Mouse (Mus musculus) kidney, adult 2 months (tissue): ENCODE data around the gene F5.

Experiments
- CTCF ChIP-seq: fragments of 200-500 bp; conservative IDR thresholded peaks from 2 replicates; pipeline ENCODE4 v1.5.1; 2011; ENCODE audit warnings: low read depth, mild to moderate bottlenecking, control low read depth, low read length, moderate library complexity, mixed read lengths; ENCODE audit not compliant: insufficient read depth, insufficient read length
- POLR2A ChIP-seq: fragments of 200-500 bp; IDR thresholded peaks from one replicate; pipeline ENCODE4 v1.6.1; 2011; ENCODE audit warnings: low read depth, low read length, control low read depth

DNA sequence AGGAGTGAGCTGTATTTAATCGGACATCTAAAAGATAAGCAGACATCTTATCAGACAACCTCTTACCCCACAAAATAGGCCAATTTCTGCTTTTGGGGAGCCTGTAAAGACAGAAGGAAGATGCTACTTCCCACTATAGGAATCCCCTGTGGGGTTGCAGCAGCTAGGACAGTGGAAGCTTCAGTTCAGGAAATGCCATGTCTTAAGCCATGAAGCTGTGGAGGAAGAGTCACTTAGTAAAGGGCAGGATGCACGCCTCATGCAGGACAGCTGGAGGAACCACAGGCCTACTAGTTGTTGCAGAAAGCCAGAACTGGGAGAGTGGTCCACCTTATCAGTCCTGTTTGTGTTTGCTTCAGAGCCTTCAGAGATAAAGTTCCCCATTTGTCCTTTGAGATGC, 18.8 kb downstream of the F5 start:
- TF ChIP-seq CTCF (no peak), POLR2A (no peak)
